Mouse (Mus musculus): ENCODE measurements around the gene Srd5a3. TPM values are rescaled to one million over a fixed set of nuclear protein-coding genes. Genes with fewer than 3 reads are reported as not detected.
"Not testable (repeated sequence)": the region's sequence is repeated elsewhere in the genome, so short reads cannot be mapped to it uniquely, and the experiment has no call there.

Gene Srd5a3
- polyA plus RNA-seq (2012; fragmentation: generic; extraction: Trizol), result 12.0 TPM

DNA sequence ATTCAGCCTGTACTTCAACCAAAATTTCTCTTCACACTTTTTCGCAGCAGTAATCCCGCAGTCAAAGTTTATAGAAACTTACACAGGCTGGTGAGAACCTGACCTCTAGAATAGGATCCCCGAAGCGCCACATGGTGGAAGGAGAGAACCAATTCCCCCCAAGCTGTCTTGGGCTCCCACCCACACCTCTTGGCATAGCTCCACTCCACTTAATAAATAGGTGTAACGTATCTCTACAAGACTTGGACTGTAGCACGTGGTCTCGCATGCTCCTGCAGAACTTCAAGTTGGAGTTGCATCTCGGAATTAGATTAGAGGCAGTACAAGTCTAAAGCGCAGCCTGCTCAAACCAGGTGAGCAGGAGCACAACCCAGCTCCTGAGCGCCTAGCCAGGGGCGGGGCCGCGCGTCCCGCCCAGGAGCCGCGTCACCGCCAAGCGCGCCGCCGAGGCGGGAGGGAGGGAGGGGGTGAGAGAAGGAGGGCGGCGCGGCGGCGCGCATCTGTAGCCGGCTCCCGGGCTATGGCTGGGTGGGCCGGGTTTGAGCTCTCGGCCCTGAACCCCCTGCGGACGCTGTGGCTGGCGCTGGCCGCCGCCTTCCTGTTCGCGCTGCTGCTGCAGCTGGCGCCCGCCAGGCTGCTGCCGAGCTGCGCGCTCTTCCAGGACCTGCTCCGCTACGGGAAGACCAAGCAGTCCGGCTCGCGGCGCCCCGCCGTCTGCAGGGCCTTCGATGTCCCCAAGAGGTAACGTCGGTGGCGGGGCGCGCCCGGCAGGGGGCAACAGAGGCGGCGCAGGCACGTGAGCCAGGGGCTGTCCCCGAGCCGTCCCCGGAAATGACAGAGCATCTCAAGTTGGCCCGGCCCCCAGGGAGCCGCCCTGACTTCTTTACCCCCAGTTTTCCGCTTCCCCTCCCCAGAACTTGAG is at the start of gene Srd5a3:
Srd5a3 (plus strand) TSS at position 464 of the 922 bp plus-strand sequence.
- H3K4me3 ChIP-seq, result peak within 1 kb of the TSS; percentile 57
- H3K27me3 ChIP-seq (ENCODE audit: control insufficient read depth, insufficient read depth, insufficient read length), result no peaks in the 10 kb centered on the region

DNA sequence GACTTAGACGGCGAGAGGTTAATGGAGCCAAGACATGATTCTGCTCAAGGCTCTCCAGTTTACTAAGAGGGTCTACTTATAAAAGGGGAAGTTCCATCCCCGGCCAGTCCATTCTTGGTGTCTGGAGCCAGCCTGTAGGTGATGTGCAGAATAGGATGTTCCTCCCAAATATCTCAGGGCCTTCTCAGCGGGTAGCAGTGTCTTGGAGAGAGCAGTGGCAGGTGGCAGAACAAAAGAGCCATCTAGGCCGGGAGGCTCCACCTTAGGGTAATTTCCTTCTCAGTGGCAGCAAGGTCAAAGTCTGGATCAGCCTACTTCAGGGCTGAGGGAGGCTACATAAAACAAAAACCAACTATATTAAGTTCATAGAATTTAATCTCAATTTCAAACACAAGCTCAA is 36.3 kb upstream of the Srd5a3 start:
- H3ac ChIP-seq (ENCODE audit: control insufficient read depth, insufficient read length); H3K4me2 ChIP-seq (ENCODE audit: low read depth); H3K79me2 ChIP-seq (ENCODE audit: control insufficient read depth, insufficient read depth); H3K27me3 ChIP-seq (ENCODE audit: control insufficient read depth, insufficient read depth, insufficient read length); H3K36me3 ChIP-seq (ENCODE audit: control insufficient read depth, insufficient read depth); H3K4me3 ChIP-seq: not testable (repeated sequence)

More for the DNA sequence above, at the start of gene Srd5a3:
- Histone ChIP-seq H3K4me2 (ENCODE audit: low read depth) (peak within 1 kb of the TSS; percentile 94), H3K36me3 (ENCODE audit: control insufficient read depth, insufficient read depth) (no peaks in the 10 kb centered on the region), H3K79me2 (ENCODE audit: control insufficient read depth, insufficient read depth) (peaks cover 7% of the 10 kb centered on the region), H3ac (ENCODE audit: control insufficient read depth, insufficient read length) (peak within 1 kb of the TSS; percentile 78)
- TF ChIP-seq POLR2A (IDR thresholded peaks at IDR 0.05; ENCODE audit: insufficient read length, low read depth) (peak; percentile 81), MYOD1 (IDR thresholded peaks at IDR 0.05; ENCODE audit: control insufficient read depth in 1 of 3, insufficient read length in 2 of 3, low read depth in 2 of 3) (peak in 1 of 3 experiments; percentile 45), SRF (IDR thresholded peaks at IDR 0.05; ENCODE audit: control insufficient read depth, insufficient read length, low read depth) (no peak), TCF12 (IDR thresholded peaks at IDR 0.05; ENCODE audit: insufficient read depth, poor library complexity, severe bottlenecking) (no peak), USF1 (IDR thresholded peaks at IDR 0.05; ENCODE audit: low read depth) (peak; percentile 39), CEBPB (IDR thresholded peaks at IDR 0.05; ENCODE audit: insufficient read depth, poor library complexity, severe bottlenecking) (no peak), POLR2AphosphoS2 (IDR thresholded peaks at IDR 0.05; ENCODE audit: insufficient read length, low read depth) (peak; percentile 45), TCF3 (IDR thresholded peaks at IDR 0.05; ENCODE audit: insufficient read length, low read depth) (no peak)

DNA sequence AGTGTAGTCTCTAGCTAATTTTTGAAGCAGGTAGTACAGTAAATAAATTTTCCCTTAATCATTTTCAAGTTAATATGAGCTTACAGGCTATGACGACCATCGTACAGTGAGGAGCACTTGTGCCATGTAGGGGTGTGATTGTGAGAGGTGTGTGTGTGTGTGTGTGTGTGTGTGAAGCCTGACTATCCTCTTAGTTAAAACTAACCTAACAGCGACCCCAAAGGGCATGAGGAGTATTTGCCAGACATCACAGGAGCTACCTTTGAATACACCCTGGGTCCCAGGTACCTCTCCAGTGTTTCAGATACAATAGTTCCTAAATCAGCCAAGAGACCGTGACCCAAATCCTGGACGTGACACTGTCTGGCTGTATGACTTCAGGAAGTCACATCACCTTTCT is 32.8 kb upstream of the Srd5a3 start:
- TF ChIP-seq REST (IDR thresholded peaks at IDR 0.05; ENCODE audit: insufficient read depth, insufficient read length) (no peak), MYOD1 (IDR thresholded peaks at IDR 0.05; ENCODE audit: control insufficient read depth in 1 of 3, insufficient read length in 2 of 3, low read depth in 2 of 3) (no peak), CEBPB (IDR thresholded peaks at IDR 0.05; ENCODE audit: insufficient read depth, poor library complexity, severe bottlenecking) (no peak), POLR2AphosphoS2 (IDR thresholded peaks at IDR 0.05; ENCODE audit: insufficient read length, low read depth) (no peak), USF1 (IDR thresholded peaks at IDR 0.05; ENCODE audit: low read depth) (no peak)
- Histone ChIP-seq H3K36me3 (ENCODE audit: control insufficient read depth, insufficient read depth) (no peaks in the 10 kb centered on the region), H3K4me3 (no peak overlapping the region), H3K4me2 (ENCODE audit: low read depth) (no peak overlapping the region), H3K79me2 (ENCODE audit: control insufficient read depth, insufficient read depth) (no peaks in the 10 kb centered on the region), H3K27me3 (ENCODE audit: control insufficient read depth, insufficient read depth, insufficient read length) (no peaks in the 10 kb centered on the region), H3ac (ENCODE audit: control insufficient read depth, insufficient read length) (no peak overlapping the region)

DNA sequence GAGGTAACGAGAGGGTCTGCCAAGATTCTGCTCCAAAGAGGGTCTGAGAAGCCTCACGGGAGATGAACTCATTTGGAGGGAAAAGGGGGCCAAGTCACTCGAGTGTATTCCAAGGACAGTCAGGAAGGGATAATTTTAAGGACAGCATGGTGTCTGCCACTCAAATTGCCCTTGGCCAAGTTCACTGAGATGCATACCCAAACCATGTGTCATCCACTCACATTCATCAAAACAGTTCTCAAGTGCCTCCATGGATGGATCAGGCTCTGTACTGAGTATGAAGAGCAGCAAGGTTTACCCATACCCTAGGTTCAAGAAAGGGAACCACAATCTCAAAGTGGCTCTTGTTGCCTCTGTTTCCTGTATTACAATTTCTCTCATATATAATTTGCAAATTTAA is 31.6 kb upstream of the Srd5a3 start:
- Histone ChIP-seq H3K79me2 (ENCODE audit: control insufficient read depth, insufficient read depth) (no peaks in the 10 kb centered on the region), H3ac (ENCODE audit: control insufficient read depth, insufficient read length) (no peak overlapping the region), H3K36me3 (ENCODE audit: control insufficient read depth, insufficient read depth) (no peaks in the 10 kb centered on the region), H3K4me2 (ENCODE audit: low read depth) (no peak overlapping the region), H3K4me3 (no peak overlapping the region), H3K27me3 (ENCODE audit: control insufficient read depth, insufficient read depth, insufficient read length) (no peaks in the 10 kb centered on the region)
- no peak for TF ChIP-seq E2F4 (IDR thresholded peaks at IDR 0.05; ENCODE audit: insufficient read depth)
- no peak for TF ChIP-seq MYOD1 (IDR thresholded peaks at IDR 0.05; ENCODE audit: control insufficient read depth in 1 of 3, insufficient read length in 2 of 3, low read depth in 2 of 3)
- TF ChIP-seq SRF (IDR thresholded peaks at IDR 0.05; ENCODE audit: control insufficient read depth, insufficient read length, low read depth), result no peak
- TF ChIP-seq POLR2AphosphoS2 (IDR thresholded peaks at IDR 0.05; ENCODE audit: insufficient read length, low read depth), result no peak
- no peak for TF ChIP-seq TCF12 (IDR thresholded peaks at IDR 0.05; ENCODE audit: insufficient read depth, poor library complexity, severe bottlenecking)
- no peak for TF ChIP-seq USF1 (IDR thresholded peaks at IDR 0.05; ENCODE audit: low read depth)
- no peak for TF ChIP-seq MAX (IDR thresholded peaks at IDR 0.05; ENCODE audit: low read depth)
- no peak for TF ChIP-seq POLR2A (IDR thresholded peaks at IDR 0.05; ENCODE audit: insufficient read length, low read depth)
- no peak for TF ChIP-seq CEBPB (IDR thresholded peaks at IDR 0.05; ENCODE audit: insufficient read depth, poor library complexity, severe bottlenecking)
- TF ChIP-seq REST (IDR thresholded peaks at IDR 0.05; ENCODE audit: insufficient read depth, insufficient read length), result no peak
- no peak for TF ChIP-seq MYOG (IDR thresholded peaks at IDR 0.05; ENCODE audit: control insufficient read depth in 1 of 3, insufficient read depth in 1 of 3, insufficient read length in 2 of 3, low read depth in 2 of 3)
- TF ChIP-seq TCF3 (IDR thresholded peaks at IDR 0.05; ENCODE audit: insufficient read length, low read depth), result no peak

- Histone ChIP-seq H3K27me3 (ENCODE audit: control insufficient read depth, insufficient read depth, insufficient read length) (no peaks in the 10 kb centered on the region), H3ac (ENCODE audit: control insufficient read depth, insufficient read length) (no peak overlapping the region), H3K79me2 (ENCODE audit: control insufficient read depth, insufficient read depth) (no peaks in the 10 kb centered on the region), H3K36me3 (ENCODE audit: control insufficient read depth, insufficient read depth) (no peaks in the 10 kb centered on the region), H3K4me2 (ENCODE audit: low read depth) (no peak overlapping the region), H3K4me3 (no peak overlapping the region)
- no peak for TF ChIP-seq TCF3 (IDR thresholded peaks at IDR 0.05; ENCODE audit: insufficient read length, low read depth)
- no peak for TF ChIP-seq MYOG (IDR thresholded peaks at IDR 0.05; ENCODE audit: control insufficient read depth in 1 of 3, insufficient read depth in 1 of 3, insufficient read length in 2 of 3, low read depth in 2 of 3)
- no peak for TF ChIP-seq POLR2AphosphoS2 (IDR thresholded peaks at IDR 0.05; ENCODE audit: insufficient read length, low read depth)
- no peak for TF ChIP-seq SRF (IDR thresholded peaks at IDR 0.05; ENCODE audit: control insufficient read depth, insufficient read length, low read depth)
- no peak for TF ChIP-seq E2F4 (IDR thresholded peaks at IDR 0.05; ENCODE audit: insufficient read depth)
- no peak for TF ChIP-seq MAX (IDR thresholded peaks at IDR 0.05; ENCODE audit: low read depth)
- TF ChIP-seq CEBPB (IDR thresholded peaks at IDR 0.05; ENCODE audit: insufficient read depth, poor library complexity, severe bottlenecking), result no peak
- TF ChIP-seq TCF12 (IDR thresholded peaks at IDR 0.05; ENCODE audit: insufficient read depth, poor library complexity, severe bottlenecking), result no peak
- no peak for TF ChIP-seq POLR2A (IDR thresholded peaks at IDR 0.05; ENCODE audit: insufficient read length, low read depth)
- TF ChIP-seq REST (IDR thresholded peaks at IDR 0.05; ENCODE audit: insufficient read depth, insufficient read length), result no peak
- no peak for TF ChIP-seq USF1 (IDR thresholded peaks at IDR 0.05; ENCODE audit: low read depth)
- no peak for TF ChIP-seq MYOD1 (IDR thresholded peaks at IDR 0.05; ENCODE audit: control insufficient read depth in 1 of 3, insufficient read length in 2 of 3, low read depth in 2 of 3)
Observed at GRCm38 (mm10) chr5:76111173-76111572, 28.9 kb upstream of the Srd5a3 start.

All from myocyte (in vitro differentiated cells).